Mouse (Mus musculus) lung, embryonic 16.5 days (tissue): ENCODE measurements around the gene Kifc3. TPM values are rescaled to one million over a fixed set of nuclear protein-coding genes. Genes with fewer than 3 reads are reported as not detected.

Source experiments
- ATAC-seq: fragments of 200-750 bp; cut with Nextera tagmentation; 2 replicates; pipeline ENCODE4 v1.8.0; 2017; ENCODE audit warnings: low read depth, mild to moderate bottlenecking, moderate library complexity
- H3K27ac ChIP-seq: fragments of 300-500 bp; sonication (generic); 2 replicates; pipeline ENCODE4 v1.5.1; 2014; ENCODE audit warnings: mild to moderate bottlenecking, control low read depth, low read length
- H3K27me3 ChIP-seq: fragments of 300-500 bp; sonication (generic); 2 replicates; pipeline ENCODE4 v1.6.1; 2014; ENCODE audit warnings: low read depth, low read length, mixed read lengths; ENCODE audit not compliant: control insufficient read depth, insufficient read depth
- H3K36me3 ChIP-seq: fragments of 300-500 bp; sonication (generic); 2 replicates; pipeline ENCODE4 v1.6.1; 2014; ENCODE audit warnings: low read length; ENCODE audit not compliant: control insufficient read depth, insufficient read depth
- H3K4me1 ChIP-seq: fragments of 300-500 bp; sonication (generic); replicated peaks from 2 replicates; pipeline ENCODE4 v1.6.1; 2014; ENCODE audit warnings: low read length, mixed read lengths; ENCODE audit not compliant: control insufficient read depth, insufficient read depth
- H3K4me2 ChIP-seq: fragments of 300-500 bp; sonication (generic); 2 replicates; pipeline ENCODE4 v1.6.1; 2014; ENCODE audit warnings: low read depth, low read length, control low read depth
- H3K4me3 ChIP-seq: fragments of 300-500 bp; sonication (generic); 2 replicates; pipeline ENCODE4 v1.5.1; 2014; ENCODE audit warnings: mild to moderate bottlenecking, low read length, control low read depth
- H3K9ac ChIP-seq: fragments of 300-500 bp; sonication (generic); 2 replicates; pipeline ENCODE4 v1.6.1; 2014; ENCODE audit warnings: low read length, control low read depth
- H3K9me3 ChIP-seq: fragments of 300-500 bp; sonication (generic); 2 replicates; pipeline ENCODE4 v1.6.1; 2016; ENCODE audit warnings: low read length; ENCODE audit not compliant: control insufficient read depth
- WGBS: fragments of 180-500 bp; shearing (Covaris S2); extraction: QIAGEN DNeasy Blood & Tissue Kit; methylation state at CpG from one replicate; pipeline ENCODE4 v1.1.7; 2014; 5-methylcytosine and 5-hydroxymethylcytosine counted together
- polyA plus RNA-seq: library from polyadenylated mRNA; unstranded; fragments of >200 nt; fragmentation: Nextera tagmentation; extraction: Ambion mirVana; gene quantifications from 2 replicates; pipeline ENCODE4 v1.2.1, GENCODE M21; 2015

The Kifc3 gene
- polyA plus RNA-seq, 1 experiment from 2014 or later, result 16.8 TPM

- 14% methylated on average over 8 of the region's 8 CpGs for WGBS
- Histone ChIP-seq H3K27me3 (no peaks in the 10 kb centered on the region), H3K4me2 (no peak overlapping the region), H3K36me3 (no peaks in the 10 kb centered on the region), H3K9me3 (no peaks in the 10 kb centered on the region), H3K4me3 (no peak overlapping the region), H3K27ac (no peak overlapping the region), H3K9ac (no peak overlapping the region), H3K4me1 (no peaks in the 10 kb centered on the region)
- no peak for ATAC-seq
These were observed 3.3 kb upstream of the Kifc3 start for GRCm38 (mm10) chr8:95205946-95206345.

- Histone ChIP-seq H3K9me3 (no peaks in the 10 kb centered on the region), H3K4me3 (no peak overlapping the region), H3K27ac (no peak overlapping the region), H3K9ac (no peak overlapping the region), H3K27me3 (no peaks in the 10 kb centered on the region), H3K36me3 (no peaks in the 10 kb centered on the region), H3K4me1 (no peaks in the 10 kb centered on the region), H3K4me2 (no peak overlapping the region)
- 20% methylated on average over 10 of the region's 10 CpGs for WGBS
- peak; percentile 79; the same call in 1 of the 2 replicates for ATAC-seq
These were observed 1.4 kb upstream of the Kifc3 start for GRCm38 (mm10) chr8:95204039-95204380.

GRCm38 (mm10) chr8:95203326-95204038 is 870 bp upstream of the Kifc3 start:
- no peak overlapping the region for H3K9ac ChIP-seq
- no peaks in the 10 kb centered on the region for H3K4me1 ChIP-seq
- no peak overlapping the region for H3K4me3 ChIP-seq
- H3K4me2 ChIP-seq, result no peak overlapping the region
- H3K9me3 ChIP-seq, result no peaks in the 10 kb centered on the region
- no peaks in the 10 kb centered on the region for H3K36me3 ChIP-seq
- no peak overlapping the region for H3K27ac ChIP-seq
- WGBS, result 48% methylated on average over 9 of the region's 9 CpGs
- ATAC-seq, result no peak
- no peaks in the 10 kb centered on the region for H3K27me3 ChIP-seq

- Histone ChIP-seq H3K27me3 (no peaks in the 10 kb centered on the region), H3K9ac (no peak overlapping the region), H3K27ac (no peak overlapping the region), H3K4me2 (no peak overlapping the region), H3K9me3 (no peaks in the 10 kb centered on the region), H3K36me3 (no peaks in the 10 kb centered on the region), H3K4me3 (no peak overlapping the region), H3K4me1 (no peaks in the 10 kb centered on the region)
- ATAC-seq, result no peak
- WGBS, result 74% methylated on average over 8 of the region's 8 CpGs
These were observed 499 bp downstream of the Kifc3 start for GRCm38 (mm10) chr8:95202056-95202570.

GRCm38 (mm10) chr8:95201491-95201890 is 1.1 kb downstream of the Kifc3 start:
- H3K4me3 ChIP-seq, result no peak overlapping the region
- WGBS, result 66% methylated on average over 7 of the region's 7 CpGs
- H3K36me3 ChIP-seq, result no peaks in the 10 kb centered on the region
- H3K27me3 ChIP-seq, result no peaks in the 10 kb centered on the region
- H3K27ac ChIP-seq, result no peak overlapping the region
- H3K9ac ChIP-seq, result no peak overlapping the region
- H3K9me3 ChIP-seq, result no peaks in the 10 kb centered on the region
- ATAC-seq, result no peak
- no peak overlapping the region for H3K4me2 ChIP-seq
- no peaks in the 10 kb centered on the region for H3K4me1 ChIP-seq

GRCm38 (mm10) chr8:95200001-95200405 is 2.6 kb downstream of the Kifc3 start:
- H3K4me1 ChIP-seq, result no peaks in the 10 kb centered on the region
- H3K4me2 ChIP-seq, result no peak overlapping the region
- no peaks in the 10 kb centered on the region for H3K27me3 ChIP-seq
- no peak overlapping the region for H3K27ac ChIP-seq
- 74% methylated on average over 9 of the region's 9 CpGs for WGBS
- no peak overlapping the region for H3K4me3 ChIP-seq
- no peaks in the 10 kb centered on the region for H3K36me3 ChIP-seq
- H3K9me3 ChIP-seq, result no peaks in the 10 kb centered on the region
- no peak overlapping the region for H3K9ac ChIP-seq
- ATAC-seq, result no peak

GRCm38 (mm10) chr8:95195728-95196127 is 6.9 kb downstream of the Kifc3 start:
- no peak overlapping the region for H3K4me3 ChIP-seq
- no peaks in the 10 kb centered on the region for H3K4me1 ChIP-seq
- no peaks in the 10 kb centered on the region for H3K27me3 ChIP-seq
- no peaks in the 10 kb centered on the region for H3K9me3 ChIP-seq
- H3K4me2 ChIP-seq, result no peak overlapping the region
- 59% methylated on average over 11 of the region's 11 CpGs for WGBS
- H3K27ac ChIP-seq, result no peak overlapping the region
- H3K36me3 ChIP-seq, result no peaks in the 10 kb centered on the region
- no peak for ATAC-seq
- H3K9ac ChIP-seq, result no peak overlapping the region

- Histone ChIP-seq H3K4me1 (no peaks in the 10 kb centered on the region), H3K9me3 (no peaks in the 10 kb centered on the region), H3K4me2 (no peak overlapping the region), H3K27me3 (no peaks in the 10 kb centered on the region), H3K4me3 (no peak overlapping the region), H3K9ac (no peak overlapping the region), H3K36me3 (no peaks in the 10 kb centered on the region), H3K27ac (no peak overlapping the region)
- ATAC-seq, result no peak
- 81% methylated on average over 9 of the region's 9 CpGs for WGBS
These were observed 11.0 kb downstream of the Kifc3 start for GRCm38 (mm10) chr8:95191497-95192175.

- Histone ChIP-seq H3K36me3 (no peaks in the 10 kb centered on the region), H3K4me2 (no peak overlapping the region), H3K4me3 (no peak overlapping the region), H3K9me3 (no peaks in the 10 kb centered on the region), H3K4me1 (no peaks in the 10 kb centered on the region), H3K27ac (no peak overlapping the region), H3K9ac (no peak overlapping the region), H3K27me3 (no peaks in the 10 kb centered on the region)
- no peak for ATAC-seq
- 41% methylated on average over 5 of the region's 5 CpGs for WGBS
These were observed 15.0 kb downstream of the Kifc3 start for GRCm38 (mm10) chr8:95187579-95187978.
